Mouse (Mus musculus): ENCODE data around the gene Anapc4.

DNA sequence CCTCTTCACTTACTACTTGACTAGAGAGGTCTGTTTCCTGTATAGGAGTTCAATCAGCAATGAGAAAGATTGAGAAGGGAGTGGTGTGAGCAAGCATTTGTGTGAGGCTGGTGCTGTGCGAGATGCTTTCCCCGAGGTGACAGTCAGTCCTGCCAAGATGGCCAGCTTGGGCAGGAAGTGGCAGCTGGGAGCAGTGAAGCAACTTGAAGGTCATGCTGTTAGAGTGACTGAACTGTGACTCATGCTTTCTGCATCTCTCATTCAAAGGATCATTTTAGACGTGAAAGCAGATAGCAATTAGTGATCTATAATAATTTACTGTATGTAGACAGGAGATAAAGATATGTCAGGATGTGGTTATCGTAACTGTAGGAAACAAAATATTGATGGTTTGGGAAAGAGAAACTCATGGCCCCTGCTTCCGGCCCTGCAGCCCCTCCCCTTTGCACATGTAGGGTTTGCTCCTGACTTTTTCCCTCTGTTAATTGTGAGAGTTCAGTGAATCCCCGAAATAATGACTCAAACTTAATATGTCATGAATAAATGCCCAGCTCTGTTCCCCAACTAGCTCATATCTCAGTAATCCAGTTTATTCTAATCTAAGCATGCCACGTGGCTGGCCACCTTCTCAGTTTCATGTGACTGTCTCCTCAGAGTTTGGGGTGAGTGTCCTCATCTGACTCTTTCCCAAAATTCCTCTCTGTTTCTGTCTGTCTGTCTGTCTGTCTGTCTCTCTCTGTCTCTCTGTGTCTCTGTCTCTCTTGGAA, 47.1 kb upstream of the Anapc4 start:
- no peak for TF ChIP-seq CTCF (IDR thresholded peaks at IDR 0.05; ENCODE audit: control insufficient read depth, insufficient read depth, insufficient read length)
- TF ChIP-seq MYOD1 (IDR thresholded peaks at IDR 0.05; ENCODE audit: control insufficient read depth, insufficient read length, low read depth), result peak; percentile 89
- no peak for TF ChIP-seq MYOG (IDR thresholded peaks at IDR 0.05; ENCODE audit: control insufficient read depth, extremely low read depth, insufficient read length)
- peak; percentile 90 for TF ChIP-seq MAX (IDR thresholded peaks at IDR 0.05)
